Mouse (Mus musculus): ENCODE measurements around the gene Vcp. TPM values are rescaled to one million over a fixed set of nuclear protein-coding genes. Genes with fewer than 3 reads are reported as not detected.

The Vcp gene
- polyA plus RNA-seq, 1 experiment from 2014 or later = 545 TPM

- no peak overlapping the region for H3K27ac ChIP-seq
- H3K4me1 ChIP-seq = peaks cover 8% of the 10 kb centered on the region; the same call in 1 of the 2 replicates
- no peak overlapping the region for H3K4me3 ChIP-seq
- no peaks in the 10 kb centered on the region for H3K36me3 ChIP-seq (ENCODE audit: poor library complexity, severe bottlenecking)
- H3K9ac ChIP-seq = no peak overlapping the region
- no peak for ATAC-seq
- 71% methylated on average over 8 of the region's 8 CpGs for WGBS
- no peaks in the 10 kb centered on the region for H3K9me3 ChIP-seq (replicated peaks)
- no peak overlapping the region for H3K4me2 ChIP-seq
- H3K27me3 ChIP-seq = peaks cover 9% of the 10 kb centered on the region; the same call in 1 of the 2 replicates
These were observed 67.9 kb downstream of the Vcp start for GRCm38 (mm10) chr4:42932229-42932969.

Other genes starting within 250 kb of the Vcp start
- gene Ccl19, start 243.9 kb downstream of the Vcp start, polyA plus RNA-seq (2015; fragmentation: Nextera tagmentation; extraction: Ambion mirVana) = 0.27 and 0.34 TPM in 2 replicates
- gene Ccl21a, start 226.5 kb downstream of the Vcp start, polyA plus RNA-seq (2015; fragmentation: Nextera tagmentation; extraction: Ambion mirVana) = 1.2 TPM in 1 of 2 replicates, not detected in the other
- gene Fam205a1, start 146.6 kb downstream of the Vcp start, polyA plus RNA-seq (2015; fragmentation: Nextera tagmentation; extraction: Ambion mirVana) = 0.05 TPM in 1 of 2 replicates, not detected in the other
- 0.48 and 0.54 TPM in 2 replicates for gene Gm12394, start 143.7 kb downstream of the Vcp start, polyA plus RNA-seq (2015; fragmentation: Nextera tagmentation; extraction: Ambion mirVana)
- 1.0 and 1.1 TPM in 2 replicates for gene Fam205c, start 126.3 kb downstream of the Vcp start, polyA plus RNA-seq (2015; fragmentation: Nextera tagmentation; extraction: Ambion mirVana)
- 8.2 and 10.3 TPM in 2 replicates for gene Phf24, start 83.8 kb downstream of the Vcp start, polyA plus RNA-seq (2015; fragmentation: Nextera tagmentation; extraction: Ambion mirVana)
- gene Dnajb5, start 50.7 kb downstream of the Vcp start, polyA plus RNA-seq (2015; fragmentation: Nextera tagmentation; extraction: Ambion mirVana) = 34.6 and 46.7 TPM in 2 replicates
- gene 1700022I11Rik, start 30.9 kb downstream of the Vcp start, polyA plus RNA-seq (2015; fragmentation: Nextera tagmentation; extraction: Ambion mirVana) = 0.48 and 0.81 TPM in 2 replicates
- gene Fancg, start 10.0 kb upstream of the Vcp start, polyA plus RNA-seq (2015; fragmentation: Nextera tagmentation; extraction: Ambion mirVana) = 22.9 and 23.5 TPM in 2 replicates
- gene Pigo, start 25.3 kb upstream of the Vcp start, polyA plus RNA-seq (2015; fragmentation: Nextera tagmentation; extraction: Ambion mirVana) = 21.4 and 25.3 TPM in 2 replicates
- 305 and 335 TPM in 2 replicates for gene Stoml2, start 31.2 kb upstream of the Vcp start, polyA plus RNA-seq (2015; fragmentation: Nextera tagmentation; extraction: Ambion mirVana)
- 33.8 and 42.3 TPM in 2 replicates for gene Fam214b, start 45.7 kb upstream of the Vcp start, polyA plus RNA-seq (2015; fragmentation: Nextera tagmentation; extraction: Ambion mirVana)
- gene Unc13b, start 58.4 kb upstream of the Vcp start, polyA plus RNA-seq (2015; fragmentation: Nextera tagmentation; extraction: Ambion mirVana) = 15.1 and 15.2 TPM in 2 replicates

Data from forebrain, embryonic 13.5 days (tissue).